Mouse (Mus musculus) hindbrain, embryonic 16.5 days (tissue): ENCODE data around the gene Cdkal1. TPM values are rescaled to one million over a fixed set of nuclear protein-coding genes. Genes with fewer than 3 reads are reported as not detected.

Source experiments
- ATAC-seq: fragments of 200-750 bp; cut with Nextera tagmentation; 2 replicates; pipeline ENCODE4 v1.8.0; 2017; ENCODE audit warnings: moderate TSS enrichment, moderate library complexity
- H3K27ac ChIP-seq: fragments of 300-500 bp; sonication (generic); 2 replicates; pipeline ENCODE4 v1.5.1; 2014; ENCODE audit warnings: low read depth, mild to moderate bottlenecking, control low read depth, low read length, moderate library complexity
- H3K27me3 ChIP-seq: fragments of 300-500 bp; sonication (generic); replicated peaks from 2 replicates; pipeline ENCODE4 v1.6.1; 2014; ENCODE audit warnings: low read length; ENCODE audit not compliant: control insufficient read depth, insufficient read depth
- H3K36me3 ChIP-seq: fragments of 300-500 bp; sonication (generic); 2 replicates; pipeline ENCODE4 v1.6.1; 2014; ENCODE audit warnings: mild to moderate bottlenecking, low read length, moderate library complexity, mixed read lengths; ENCODE audit not compliant: control insufficient read depth, insufficient read depth
- H3K4me1 ChIP-seq: fragments of 300-500 bp; sonication (generic); 2 replicates; pipeline ENCODE4 v1.6.1; 2014; ENCODE audit warnings: low read depth, low read length; ENCODE audit not compliant: control insufficient read depth, insufficient read depth
- H3K4me2 ChIP-seq: fragments of 300-500 bp; sonication (generic); 2 replicates; pipeline ENCODE4 v1.6.1; 2014; ENCODE audit warnings: mild to moderate bottlenecking, low read length, control low read depth, moderate library complexity
- H3K4me3 ChIP-seq: fragments of 300-500 bp; sonication (generic); 2 replicates; pipeline ENCODE4 v1.5.1; 2014; ENCODE audit warnings: mild to moderate bottlenecking, low read length, control low read depth, moderate library complexity
- H3K9ac ChIP-seq: fragments of 300-500 bp; sonication (generic); 2 replicates; pipeline ENCODE4 v1.6.1; 2014; ENCODE audit warnings: low read depth, mild to moderate bottlenecking, control low read depth, low read length, moderate library complexity
- H3K9me3 ChIP-seq: fragments of 300-500 bp; sonication (generic); 2 replicates; pipeline ENCODE4 v1.6.1; 2014; ENCODE audit warnings: mild to moderate bottlenecking, low read length, moderate library complexity; ENCODE audit not compliant: control insufficient read depth
- WGBS: fragments of 180-500 bp; shearing (Covaris S2); extraction: QIAGEN DNeasy Blood & Tissue Kit; methylation state at CpG from one replicate; pipeline ENCODE4 v1.1.7; 2014; 5-methylcytosine and 5-hydroxymethylcytosine counted together
- polyA plus RNA-seq: library from polyadenylated mRNA; unstranded; fragments of >200 nt; fragmentation: Nextera tagmentation; extraction: Ambion mirVana; gene quantifications from 2 replicates; pipeline ENCODE4 v1.2.1, GENCODE M21; 2015

Gene Cdkal1
- polyA plus RNA-seq, 1 experiment from 2014 or later = 19.4 TPM

DNA sequence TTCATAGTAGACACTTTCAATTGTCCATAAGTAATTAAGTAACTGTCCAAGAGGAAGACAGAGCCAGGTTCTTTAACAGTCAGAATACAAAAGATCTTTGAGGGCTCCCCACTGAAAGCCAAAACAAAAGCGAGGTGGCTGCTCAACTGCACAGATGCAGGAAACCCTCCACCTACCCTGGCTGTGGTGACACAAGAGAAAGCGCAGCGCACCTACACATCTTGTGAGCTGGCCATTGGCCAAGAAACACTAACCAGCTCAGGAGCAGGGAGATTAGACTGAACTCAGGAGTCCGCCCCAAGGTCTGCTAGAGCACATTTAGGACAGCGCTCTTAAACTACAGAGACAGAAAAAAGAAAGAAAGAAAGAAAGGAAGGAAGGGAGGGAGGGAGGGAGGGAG, 226.9 kb downstream of the Cdkal1 start:
- no peak for ATAC-seq
- H3K27ac ChIP-seq = no peak overlapping the region
- H3K9me3 ChIP-seq = no peaks in the 10 kb centered on the region
- H3K36me3 ChIP-seq = no peaks in the 10 kb centered on the region
- no peak overlapping the region for H3K4me3 ChIP-seq
- no peaks in the 10 kb centered on the region; the same call in 1 of the 2 replicates for H3K4me1 ChIP-seq
- H3K9ac ChIP-seq = no peak overlapping the region
- no peak overlapping the region for H3K4me2 ChIP-seq
- H3K27me3 ChIP-seq = no peaks in the 10 kb centered on the region
- 42% methylated on average over 5 of the region's 5 CpGs for WGBS

GRCm38 (mm10) chr13:29627438-29628124, 227.9 kb downstream of the Cdkal1 start:
- no peak overlapping the region for H3K4me2 ChIP-seq
- no peak overlapping the region for H3K9ac ChIP-seq
- no peak overlapping the region for H3K4me3 ChIP-seq
- H3K27me3 ChIP-seq = no peaks in the 10 kb centered on the region
- H3K4me1 ChIP-seq = no peaks in the 10 kb centered on the region; the same call in 1 of the 2 replicates
- no peaks in the 10 kb centered on the region for H3K36me3 ChIP-seq
- 93% methylated on average over 7 of the region's 7 CpGs for WGBS
- H3K27ac ChIP-seq = no peak overlapping the region
- ATAC-seq = no peak
- H3K9me3 ChIP-seq = no peaks in the 10 kb centered on the region

GRCm38 (mm10) chr13:29624929-29625328, 230.5 kb downstream of the Cdkal1 start:
- Histone ChIP-seq H3K27me3 (no peaks in the 10 kb centered on the region), H3K4me1 (no peaks in the 10 kb centered on the region; the same call in 1 of the 2 replicates), H3K9me3 (no peaks in the 10 kb centered on the region), H3K27ac (no peak overlapping the region), H3K4me2 (no peak overlapping the region), H3K9ac (no peak overlapping the region), H3K36me3 (no peaks in the 10 kb centered on the region), H3K4me3 (no peak overlapping the region)
- WGBS = 71% methylated on average over 1 of the region's 1 CpGs
- ATAC-seq = no peak

DNA sequence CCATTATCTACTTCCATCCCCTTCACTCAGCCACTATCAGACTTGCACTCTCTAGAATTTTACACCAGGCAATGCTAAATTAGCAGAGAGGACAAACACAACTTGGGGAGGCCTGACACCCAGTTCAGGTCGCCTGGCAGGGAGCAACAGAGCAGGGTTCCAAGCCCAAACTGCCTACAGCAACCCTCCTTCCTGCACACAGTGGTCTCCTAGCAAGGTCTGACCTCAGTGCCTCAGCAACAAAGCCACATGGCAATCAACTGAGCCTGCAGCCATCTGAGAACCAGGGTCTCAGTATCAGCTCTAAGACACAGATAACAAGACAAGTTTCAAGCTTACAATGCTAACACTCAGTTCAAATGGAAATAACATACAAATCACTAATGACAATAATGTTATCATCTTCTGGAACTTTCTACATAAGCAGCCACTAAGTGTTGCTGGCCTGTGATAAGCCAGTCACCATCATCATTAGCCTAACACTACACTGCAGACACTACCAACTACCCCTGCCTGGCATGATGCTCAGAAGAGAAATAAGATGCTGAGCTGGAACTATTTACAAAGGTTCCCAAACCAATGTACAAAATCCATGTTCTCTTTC, 231.7 kb downstream of the Cdkal1 start:
- Histone ChIP-seq H3K4me2 (no peak overlapping the region), H3K9ac (no peak overlapping the region), H3K27ac (no peak overlapping the region), H3K4me1 (no peaks in the 10 kb centered on the region; the same call in 1 of the 2 replicates), H3K9me3 (no peaks in the 10 kb centered on the region), H3K4me3 (no peak overlapping the region), H3K27me3 (no peaks in the 10 kb centered on the region), H3K36me3 (no peaks in the 10 kb centered on the region)
- WGBS = 74% methylated on average over 1 of the region's 1 CpGs
- ATAC-seq = no peak

GRCm38 (mm10) chr13:29621881-29622280, 233.6 kb downstream of the Cdkal1 start:
- no peak for ATAC-seq
- no peak overlapping the region for H3K4me3 ChIP-seq
- H3K36me3 ChIP-seq = no peaks in the 10 kb centered on the region
- H3K27ac ChIP-seq = no peak overlapping the region
- 54% methylated on average over 7 of the region's 7 CpGs for WGBS
- H3K27me3 ChIP-seq = no peaks in the 10 kb centered on the region
- H3K9me3 ChIP-seq = no peaks in the 10 kb centered on the region
- no peak overlapping the region for H3K4me2 ChIP-seq
- no peaks in the 10 kb centered on the region for H3K4me1 ChIP-seq
- H3K9ac ChIP-seq = no peak overlapping the region

DNA sequence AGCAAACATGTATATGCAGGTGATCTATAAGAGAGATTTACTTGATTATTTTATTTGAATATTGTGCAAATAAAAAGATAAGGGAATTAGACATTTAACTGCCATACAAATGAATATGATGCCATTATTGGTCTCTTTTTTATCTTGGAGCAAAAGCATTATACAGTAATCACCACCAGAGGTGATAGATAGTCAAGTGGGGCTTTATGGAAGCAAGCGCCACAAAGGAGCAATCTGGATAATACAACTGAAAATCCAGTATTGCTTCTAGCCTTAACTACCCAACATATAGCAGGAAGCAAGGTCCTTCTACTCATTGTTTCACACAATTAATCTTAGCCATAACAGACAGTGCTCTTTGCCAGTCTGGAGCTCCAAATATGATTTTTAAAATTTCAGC, 234.1 kb downstream of the Cdkal1 start:
- no peak for ATAC-seq
- Histone ChIP-seq H3K27ac (no peak overlapping the region), H3K27me3 (no peaks in the 10 kb centered on the region)

GRCm38 (mm10) chr13:29620826-29621225, 234.6 kb downstream of the Cdkal1 start:
- H3K9me3 ChIP-seq = no peaks in the 10 kb centered on the region
- H3K9ac ChIP-seq = no peak overlapping the region
- 75% methylated on average over 7 of the region's 7 CpGs for WGBS
- H3K27me3 ChIP-seq = no peaks in the 10 kb centered on the region
- H3K27ac ChIP-seq = no peak overlapping the region
- no peaks in the 10 kb centered on the region for H3K4me1 ChIP-seq
- H3K4me3 ChIP-seq = no peak overlapping the region
- no peak overlapping the region for H3K4me2 ChIP-seq
- peak; percentile 45; the same call in 1 of the 2 replicates for ATAC-seq
- H3K36me3 ChIP-seq = no peaks in the 10 kb centered on the region

More for the DNA sequence above, 234.1 kb downstream of the Cdkal1 start:
- no peaks in the 10 kb centered on the region for H3K4me1 ChIP-seq
- no peaks in the 10 kb centered on the region for H3K36me3 ChIP-seq
- WGBS = 81% methylated on average over 1 of the region's 1 CpGs
- H3K4me2 ChIP-seq = no peak overlapping the region
- no peak overlapping the region for H3K4me3 ChIP-seq
- H3K9me3 ChIP-seq = no peaks in the 10 kb centered on the region
- H3K9ac ChIP-seq = no peak overlapping the region

- no peak overlapping the region for H3K4me3 ChIP-seq
- no peaks in the 10 kb centered on the region for H3K4me1 ChIP-seq
- no peaks in the 10 kb centered on the region for H3K27me3 ChIP-seq
- no peaks in the 10 kb centered on the region for H3K36me3 ChIP-seq
- H3K9me3 ChIP-seq = no peaks in the 10 kb centered on the region
- 83% methylated on average over 3 of the region's 3 CpGs for WGBS
- H3K27ac ChIP-seq = no peak overlapping the region
- no peak for ATAC-seq
- H3K9ac ChIP-seq = no peak overlapping the region
- no peak overlapping the region for H3K4me2 ChIP-seq
Observed at GRCm38 (mm10) chr13:29616654-29617171, 238.8 kb downstream of the Cdkal1 start.

- Histone ChIP-seq H3K9ac (no peak overlapping the region), H3K4me2 (no peak overlapping the region), H3K4me1 (no peaks in the 10 kb centered on the region; the same call in 1 of the 2 replicates), H3K4me3 (no peak overlapping the region), H3K9me3 (no peaks in the 10 kb centered on the region), H3K36me3 (no peaks in the 10 kb centered on the region), H3K27me3 (no peaks in the 10 kb centered on the region), H3K27ac (no peak overlapping the region)
- WGBS = 95% methylated on average over 3 of the region's 3 CpGs
- no peak for ATAC-seq
Observed at GRCm38 (mm10) chr13:29615987-29616386, 239.5 kb downstream of the Cdkal1 start.
